Mouse (Mus musculus): Measurements from ENCODE around the gene Csmd2.
"Not testable (repeated sequence)": the region's sequence is repeated elsewhere in the genome, so short reads cannot be mapped to it uniquely, and the experiment has no call there.

The Csmd2 gene

GRCm38 (mm10) chr4:128042626-128043025 lies 55.0 kb downstream of the Csmd2 start:
- peak; percentile 62 for DNase-seq (ENCODE audit: low read depth, low spot score)

GRCm38 (mm10) chr4:128048716-128049115 lies 61.1 kb downstream of the Csmd2 start:
- no peak for DNase-seq (ENCODE audit: low read depth, low spot score)

- no peak for DNase-seq (ENCODE audit: low read depth, low spot score)
Observed at GRCm38 (mm10) chr4:128052701-128053100, 65.0 kb downstream of the Csmd2 start.

DNA sequence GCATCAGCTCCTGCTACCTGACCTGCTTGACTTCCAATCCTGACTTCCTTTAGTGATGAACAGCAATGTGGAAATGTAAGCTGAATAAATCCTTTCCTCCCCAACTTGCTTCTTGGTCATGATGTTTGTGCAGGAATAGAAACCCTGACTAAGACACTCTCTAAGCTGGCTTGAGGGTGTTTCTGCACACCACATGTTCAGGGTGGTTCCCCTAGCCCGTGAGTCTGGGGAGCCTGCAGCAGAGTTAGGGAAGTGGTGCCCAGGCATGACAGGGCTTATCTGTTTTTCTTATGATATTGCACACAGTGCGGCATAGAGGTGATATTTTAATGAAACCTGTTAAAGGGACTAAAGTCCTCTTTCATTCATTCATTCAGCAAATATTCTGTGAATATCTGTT lies 73.6 kb downstream of the Csmd2 start:
- DNase-seq (ENCODE audit: low read depth, low spot score): not testable (repeated sequence)

DNA sequence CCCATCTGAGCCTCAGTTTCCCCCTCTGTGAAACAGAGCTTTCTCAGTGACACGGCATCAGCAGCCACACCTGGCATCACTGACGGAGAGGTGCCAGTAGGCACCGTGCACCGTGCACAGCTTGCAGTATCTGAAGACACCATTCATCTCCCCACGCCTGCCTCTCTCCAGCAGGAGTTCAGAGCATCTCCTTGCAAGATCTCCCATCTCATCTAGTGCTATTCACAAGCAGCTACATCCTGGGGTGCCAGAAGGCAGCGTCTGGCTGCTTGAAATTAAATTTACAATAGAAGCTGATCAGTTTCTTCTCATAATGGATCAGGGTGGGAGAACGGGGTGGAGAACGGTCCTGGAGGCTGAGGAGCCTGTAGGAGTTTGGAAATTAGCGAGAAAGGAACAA lies 79.5 kb downstream of the Csmd2 start:
- DNase-seq (ENCODE audit: low read depth, low spot score): no peak

DNA sequence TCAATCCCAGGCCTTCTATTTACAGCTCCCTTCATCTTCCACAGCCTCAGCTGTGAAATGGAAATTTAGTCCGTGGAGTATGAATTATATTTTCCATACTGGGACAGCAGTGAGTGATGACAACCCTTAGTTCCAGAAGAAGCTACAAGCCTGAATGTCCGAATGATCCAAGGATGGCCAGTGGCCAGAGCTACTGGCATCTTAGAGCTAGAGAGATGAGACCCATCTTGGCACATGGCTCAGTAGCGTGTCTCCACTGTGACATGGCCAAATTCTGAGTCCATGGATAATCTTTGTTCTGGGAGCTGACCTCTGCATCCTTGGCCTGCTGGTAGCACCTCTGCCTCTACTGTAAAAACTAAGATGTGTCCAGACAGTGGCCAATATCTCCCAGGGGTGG lies 96.8 kb downstream of the Csmd2 start:
- no peak for DNase-seq (ENCODE audit: low read depth, low spot score)

GRCm38 (mm10) chr4:128085096-128085495 lies 97.4 kb downstream of the Csmd2 start:
- no peak for DNase-seq (ENCODE audit: low read depth, low spot score)

DNA sequence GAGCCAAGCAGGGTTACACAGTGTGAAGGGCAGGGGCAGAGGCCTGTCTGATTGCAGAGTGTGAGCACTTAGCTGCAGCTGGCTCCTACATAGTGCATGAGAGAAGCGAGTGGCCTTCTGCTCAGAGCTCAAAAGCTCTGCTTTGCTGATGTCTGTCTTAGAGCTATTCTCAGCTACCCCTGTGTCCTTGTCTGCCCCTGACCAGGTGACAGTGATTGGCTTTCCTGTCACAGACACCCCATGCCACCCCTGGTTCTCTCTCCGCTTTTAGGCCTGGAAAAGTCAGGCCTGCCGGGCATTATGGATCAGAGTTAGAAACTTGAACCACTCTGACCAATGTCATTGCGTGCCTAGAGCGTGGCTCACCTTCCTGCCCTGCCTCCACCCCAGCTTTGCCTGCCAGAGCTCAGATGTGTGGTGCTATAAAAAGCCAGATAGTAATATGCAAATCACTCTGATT lies 99.5 kb downstream of the Csmd2 start:
- no peak for DNase-seq (ENCODE audit: low read depth, low spot score)

GRCm38 (mm10) chr4:128087704-128088103 lies 100.0 kb downstream of the Csmd2 start:
- DNase-seq (ENCODE audit: low read depth, low spot score): peak; percentile 35

GRCm38 (mm10) chr4:128088264-128088663 lies 100.6 kb downstream of the Csmd2 start:
- DNase-seq (ENCODE audit: low read depth, low spot score): no peak

GRCm38 (mm10) chr4:128091938-128092337 lies 104.3 kb downstream of the Csmd2 start:
- DNase-seq (ENCODE audit: low read depth, low spot score): no peak

DNA sequence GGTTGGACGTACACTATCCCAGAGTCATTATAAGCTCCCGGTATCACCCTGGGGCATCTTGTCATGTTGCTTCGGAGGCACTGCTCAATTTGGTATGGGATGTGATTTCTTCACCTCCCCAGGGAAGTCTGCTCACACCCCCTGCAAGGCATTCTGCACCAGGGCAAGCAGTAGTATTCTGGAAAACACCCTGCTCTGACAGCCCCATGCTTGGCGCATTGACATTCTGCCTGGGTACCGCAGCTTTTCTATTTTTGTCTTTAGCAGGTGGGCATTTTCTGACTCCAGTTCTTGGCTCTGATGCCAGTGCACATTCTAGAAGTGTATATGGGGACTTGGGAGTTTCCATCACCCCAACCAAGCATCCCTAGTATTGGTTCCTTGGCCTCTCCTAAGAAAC lies 111.9 kb downstream of the Csmd2 start:
- DNase-seq (ENCODE audit: low read depth, low spot score): no peak

DNA sequence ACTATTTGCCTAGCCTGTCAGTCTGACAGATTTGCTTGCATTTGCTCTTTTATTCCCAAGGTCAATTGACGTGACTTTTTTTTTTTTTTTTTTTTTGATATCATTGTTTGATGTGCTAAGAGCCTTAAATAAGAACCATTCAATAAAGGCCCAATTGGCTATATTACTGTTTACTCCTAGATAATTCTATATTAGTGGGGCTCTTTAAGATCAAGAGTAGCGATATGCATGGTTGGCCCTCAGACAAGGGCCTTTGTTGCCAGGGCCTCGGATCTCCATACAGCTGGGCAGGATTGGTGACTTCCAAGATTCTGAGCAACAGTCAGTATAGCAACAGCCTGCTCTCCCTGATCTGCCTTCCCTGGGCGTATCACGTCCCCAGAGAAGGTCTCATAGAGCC lies 112.9 kb downstream of the Csmd2 start:
- DNase-seq (ENCODE audit: low read depth, low spot score): no peak

- no peak for DNase-seq (ENCODE audit: low read depth, low spot score)
Observed at GRCm38 (mm10) chr4:128116331-128116730, 128.7 kb downstream of the Csmd2 start.

DNA sequence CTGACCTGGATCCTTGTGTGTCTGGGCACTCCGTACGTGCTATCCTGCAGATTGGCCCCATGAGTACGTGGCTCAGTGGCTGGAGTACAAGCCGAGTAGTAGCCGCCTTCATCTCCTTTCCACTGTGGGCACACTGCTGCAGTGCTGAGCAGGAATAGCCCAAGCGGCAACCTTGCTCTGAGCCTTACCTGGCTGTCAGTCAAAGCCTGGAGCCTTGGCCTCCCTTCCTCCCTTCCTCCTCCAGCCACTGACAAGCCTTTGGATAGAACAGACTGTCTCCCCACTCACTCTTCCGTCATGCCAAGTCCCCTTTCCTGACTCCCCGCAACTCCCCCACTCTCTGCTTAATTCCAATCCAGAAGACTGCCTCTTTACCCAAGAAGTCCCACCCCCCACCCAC lies 135.6 kb downstream of the Csmd2 start:
- DNase-seq (ENCODE audit: low read depth, low spot score): no peak

- no peak for DNase-seq (ENCODE audit: low read depth, low spot score)
Observed at GRCm38 (mm10) chr4:128124738-128125137, 137.1 kb downstream of the Csmd2 start.

DNA sequence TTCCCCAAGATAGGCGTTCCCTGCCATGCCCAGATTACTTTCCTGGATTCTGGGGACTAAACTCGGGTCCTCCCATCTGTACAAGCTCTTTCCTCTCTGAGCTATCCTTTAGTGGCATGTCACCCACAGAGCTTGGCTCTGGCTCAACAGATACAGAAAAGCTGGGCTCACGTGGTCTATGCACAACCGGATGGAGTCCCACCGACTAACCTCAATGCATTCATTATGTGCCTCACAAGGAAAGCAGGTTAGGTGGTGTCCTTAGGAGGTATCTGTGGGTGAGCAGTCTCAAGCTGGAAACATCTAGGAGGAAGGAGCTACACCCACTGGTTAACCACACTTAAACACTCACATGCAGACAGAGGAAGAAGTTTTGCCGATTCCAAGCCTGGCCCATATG lies 140.9 kb downstream of the Csmd2 start:
- no peak for DNase-seq (ENCODE audit: low read depth, low spot score)

DNA sequence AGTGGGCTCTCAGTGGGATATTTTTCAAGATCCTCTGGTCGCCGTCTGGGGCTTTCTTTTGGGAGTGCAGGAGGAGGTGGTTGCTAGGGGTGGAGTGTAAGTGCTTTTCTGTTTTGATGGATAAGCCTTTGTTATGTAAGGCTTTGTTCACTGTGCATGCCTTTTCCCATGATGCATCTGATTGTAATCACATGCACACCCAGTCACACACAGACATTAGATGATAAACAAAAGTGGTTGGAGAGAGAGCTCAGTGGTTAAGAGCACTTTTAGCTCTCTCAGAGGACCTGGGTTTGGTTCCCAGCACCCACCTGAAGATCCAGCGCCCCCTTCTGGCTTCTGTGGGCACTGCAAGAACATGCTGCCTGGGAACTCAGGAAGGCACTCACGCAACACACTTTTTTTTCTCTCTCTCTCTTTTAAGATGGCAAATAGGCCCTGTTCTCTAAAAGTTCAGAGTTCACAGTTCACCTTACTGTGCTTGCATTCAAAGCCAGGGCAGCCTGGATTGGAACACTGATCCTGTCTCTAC lies 143.0 kb downstream of the Csmd2 start:
- no peak for DNase-seq (ENCODE audit: low read depth, low spot score)

GRCm38 (mm10) chr4:128131666-128132065 lies 144.0 kb downstream of the Csmd2 start:
- no peak for DNase-seq (ENCODE audit: low read depth, low spot score)

GRCm38 (mm10) chr4:128132876-128133646 lies 145.4 kb downstream of the Csmd2 start:
- DNase-seq (ENCODE audit: low read depth, low spot score): no peak

DNA sequence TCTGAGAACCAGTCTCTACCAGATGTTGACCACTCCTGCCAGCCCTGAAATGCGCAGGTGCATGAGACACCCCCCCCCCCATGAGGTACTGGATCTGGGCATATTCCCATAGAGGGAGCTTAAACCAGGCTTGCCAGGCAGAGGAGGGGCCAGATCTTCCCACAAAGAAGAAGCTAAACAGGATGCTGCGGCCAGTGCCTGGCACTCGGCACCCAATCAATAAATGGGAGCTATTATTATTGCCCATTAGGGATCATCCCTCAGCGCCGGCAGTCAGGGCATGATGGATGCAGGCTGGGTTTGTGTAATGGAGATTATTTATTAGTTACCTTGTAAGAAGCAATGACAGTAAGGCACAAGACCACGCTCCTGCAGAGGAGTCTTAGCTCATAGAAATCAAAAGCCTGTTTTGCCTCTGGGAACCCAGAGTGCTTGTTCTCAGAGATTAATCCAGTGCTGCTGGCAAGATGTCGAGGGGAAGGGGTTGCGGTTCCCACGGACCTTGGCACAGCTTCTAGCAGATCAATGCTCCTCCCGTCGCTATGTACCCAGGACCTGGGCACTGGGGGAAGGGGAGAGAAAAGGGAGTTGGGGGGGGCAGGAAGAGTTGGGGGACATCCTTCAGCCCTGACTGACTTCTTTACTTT lies 146.8 kb downstream of the Csmd2 start:
- DNase-seq (ENCODE audit: low read depth, low spot score): no peak

DNA sequence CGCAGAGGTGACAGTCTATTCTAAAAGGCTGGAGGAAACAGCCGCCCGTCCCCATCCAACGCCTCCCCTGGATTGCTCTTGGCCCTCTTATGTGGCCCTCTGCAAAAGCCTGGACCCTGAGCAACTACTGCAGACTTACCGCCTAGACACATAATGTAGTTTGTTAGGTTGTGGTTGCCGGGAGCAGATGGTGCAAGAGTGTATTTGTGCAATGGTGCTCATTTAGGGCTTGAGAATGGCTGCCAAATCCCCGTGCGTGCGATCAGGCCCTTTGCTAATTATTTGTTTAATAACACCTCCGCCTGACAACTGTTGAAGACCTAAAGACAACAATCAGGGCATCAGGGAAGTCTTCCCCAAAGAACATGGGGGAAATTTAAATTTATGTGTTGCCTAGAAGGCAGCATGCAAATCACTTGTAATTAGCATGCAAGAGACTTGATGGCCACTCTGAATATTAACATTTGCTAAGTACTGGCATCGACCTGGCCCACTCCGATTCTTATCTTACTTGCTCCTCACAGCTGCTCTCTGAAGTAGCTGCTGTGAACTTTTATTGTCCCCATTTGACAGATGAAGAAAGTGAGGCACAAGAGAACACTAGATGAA lies 147.5 kb downstream of the Csmd2 start:
- DNase-seq (ENCODE audit: low read depth, low spot score): no peak

- DNase-seq (ENCODE audit: low read depth, low spot score): no peak
Observed at GRCm38 (mm10) chr4:128139991-128140390, 152.3 kb downstream of the Csmd2 start.
